Mouse (Mus musculus) neural tube, embryonic 14.5 days (tissue): ENCODE data around the gene Adh5. TPM values are rescaled to one million over a fixed set of nuclear protein-coding genes. Genes with fewer than 3 reads are reported as not detected.
A peak's percentile ranks its signal among the peaks of the same experiment; 100 is the strongest.
"Not testable (repeated sequence)": the region's sequence is repeated elsewhere in the genome, so short reads cannot be mapped to it uniquely, and the experiment has no call there.

Experiments used
- ATAC-seq: fragments of 200-750 bp; cut with Nextera tagmentation; 2 replicates; pipeline ENCODE4 v1.8.0; 2017; ENCODE audit warnings: low read depth, mild to moderate bottlenecking, moderate TSS enrichment, moderate library complexity
- H3K27ac ChIP-seq: fragments of 300-500 bp; sonication (generic); 2 replicates; pipeline ENCODE4 v1.5.1; 2014; ENCODE audit warnings: low read depth, mild to moderate bottlenecking, control low read depth, low read length, moderate library complexity, mixed read lengths
- H3K27me3 ChIP-seq: fragments of 300-500 bp; sonication (generic); 2 replicates; pipeline ENCODE4 v1.6.1; 2014; ENCODE audit warnings: low read length; ENCODE audit not compliant: control insufficient read depth, insufficient read depth
- H3K36me3 ChIP-seq: fragments of 300-500 bp; sonication (generic); 2 replicates; pipeline ENCODE4 v1.6.1; 2014; ENCODE audit warnings: low read length, mixed read lengths; ENCODE audit not compliant: control insufficient read depth, insufficient read depth
- H3K4me1 ChIP-seq: fragments of 300-500 bp; sonication (generic); 2 replicates; pipeline ENCODE4 v1.6.1; 2014; ENCODE audit warnings: low read length; ENCODE audit not compliant: control insufficient read depth, insufficient read depth
- H3K4me2 ChIP-seq: fragments of 300-500 bp; sonication (generic); 2 replicates; pipeline ENCODE4 v1.6.1; 2014; ENCODE audit warnings: mild to moderate bottlenecking, low read depth, low read length, control low read depth
- H3K4me3 ChIP-seq: fragments of 300-500 bp; sonication (generic); 2 replicates; pipeline ENCODE4 v1.5.1; 2014; ENCODE audit warnings: low read depth, low read length, control low read depth, mixed read lengths
- H3K9ac ChIP-seq: fragments of 300-500 bp; sonication (generic); replicated peaks from 2 replicates; pipeline ENCODE4 v1.6.1; 2014; ENCODE audit warnings: low read depth, mild to moderate bottlenecking, control low read depth, low read length, mixed read lengths
- H3K9me3 ChIP-seq: fragments of 300-500 bp; sonication (generic); 2 replicates; pipeline ENCODE4 v1.6.1; 2016; ENCODE audit warnings: low read length; ENCODE audit not compliant: control insufficient read depth
- WGBS: fragments of 180-500 bp; shearing (Covaris S2); extraction: QIAGEN DNeasy Blood & Tissue Kit; methylation state at CpG from one replicate; pipeline ENCODE4 v1.1.7; 2014; 5-methylcytosine and 5-hydroxymethylcytosine counted together
- polyA plus RNA-seq: library from polyadenylated mRNA; unstranded; fragments of >200 nt; fragmentation: Nextera tagmentation; extraction: Ambion mirVana; gene quantifications from 2 replicates; pipeline ENCODE4 v1.2.1, GENCODE M21; 2014

Gene Adh5
- polyA plus RNA-seq, 1 experiment from 2014 or later, result 204 TPM

- not testable (repeated sequence) for H3K27me3 ChIP-seq, H3K4me1 ChIP-seq, H3K4me3 ChIP-seq, H3K4me2 ChIP-seq, H3K9ac ChIP-seq, ATAC-seq, H3K27ac ChIP-seq, H3K9me3 ChIP-seq
- peaks cover 47% of the 10 kb centered on the region for H3K36me3 ChIP-seq
- 94% methylated on average over 1 of the region's 1 CpGs for WGBS
Measured at GRCm38 (mm10) chr3:138466656-138467055, 23.8 kb downstream of the Adh5 start.

GRCm38 (mm10) chr3:138471066-138471465, 28.2 kb downstream of the Adh5 start:
- H3K9ac ChIP-seq, result no peak overlapping the region
- no peaks in the 10 kb centered on the region for H3K4me1 ChIP-seq
- no peak overlapping the region for H3K27ac ChIP-seq
- WGBS, result 87% methylated on average over 3 of the region's 3 CpGs
- H3K4me2 ChIP-seq, result no peak overlapping the region
- H3K27me3 ChIP-seq, result no peaks in the 10 kb centered on the region
- peaks cover 26% of the 10 kb centered on the region for H3K36me3 ChIP-seq
- ATAC-seq, result no peak
- H3K4me3 ChIP-seq, result no peak overlapping the region
- H3K9me3 ChIP-seq, result no peaks in the 10 kb centered on the region

- no peak overlapping the region for H3K4me3 ChIP-seq
- no peaks in the 10 kb centered on the region for H3K9me3 ChIP-seq
- no peak overlapping the region for H3K9ac ChIP-seq
- no peaks in the 10 kb centered on the region for H3K27me3 ChIP-seq
- H3K36me3 ChIP-seq, result 0 out of 2 replicates have a peak, but pooled peaks cover 14% of the 10 kb centered on the region
- no peak overlapping the region for H3K27ac ChIP-seq
- H3K4me2 ChIP-seq, result no peak overlapping the region
- no peak for ATAC-seq
- WGBS, result 97% methylated on average over 8 of the region's 8 CpGs
- peaks cover 3% of the 10 kb centered on the region; the same call in 1 of the 2 replicates for H3K4me1 ChIP-seq
Measured at GRCm38 (mm10) chr3:138479489-138479888, 36.6 kb downstream of the Adh5 start.

- Histone ChIP-seq H3K4me3 (no peak overlapping the region), H3K4me1 (peaks cover 3% of the 10 kb centered on the region; the same call in 1 of the 2 replicates), H3K36me3 (0 out of 2 replicates have a peak, but pooled peaks cover 14% of the 10 kb centered on the region), H3K27ac (no peak overlapping the region), H3K9me3 (no peaks in the 10 kb centered on the region), H3K27me3 (no peaks in the 10 kb centered on the region), H3K9ac (no peak overlapping the region), H3K4me2 (no peak overlapping the region)
- 59% methylated on average over 14 of the region's 14 CpGs for WGBS
- no peak for ATAC-seq
Measured at GRCm38 (mm10) chr3:138481526-138482284, 38.8 kb downstream of the Adh5 start.

DNA sequence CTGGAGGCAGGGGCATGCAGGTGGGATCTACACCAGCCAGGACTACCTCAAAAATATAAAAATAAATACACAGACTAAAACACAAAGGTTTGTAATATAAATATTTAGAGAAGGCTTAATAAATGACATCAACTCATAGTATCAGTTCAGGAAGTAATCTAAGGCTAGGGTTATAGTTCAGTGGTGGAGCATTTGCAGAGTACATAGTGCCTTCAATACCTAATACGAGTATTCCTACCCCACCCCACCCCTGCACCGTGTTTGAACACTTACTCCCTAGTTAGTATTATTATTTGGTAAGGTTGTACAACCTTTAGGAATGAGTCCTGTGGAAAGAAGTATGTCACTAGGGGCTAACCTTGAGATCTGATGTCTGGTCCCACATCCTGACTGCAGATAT, 40.3 kb downstream of the Adh5 start:
- Histone ChIP-seq H3K4me3 (no peak overlapping the region), H3K27ac (no peak overlapping the region), H3K9me3 (no peaks in the 10 kb centered on the region), H3K36me3 (0 out of 2 replicates have a peak, but pooled peaks cover 14% of the 10 kb centered on the region), H3K27me3 (no peaks in the 10 kb centered on the region), H3K4me2 (no peak overlapping the region), H3K9ac (no peak overlapping the region), H3K4me1 (peaks cover 10% of the 10 kb centered on the region)
- ATAC-seq, result no peak
- 90% methylated on average over 2 of the region's 2 CpGs for WGBS

- H3K4me2 ChIP-seq, result peak overlapping the region; percentile 62
- H3K9me3 ChIP-seq, result no peaks in the 10 kb centered on the region
- no peaks in the 10 kb centered on the region for H3K27me3 ChIP-seq
- peak overlapping the region; percentile 76 for H3K27ac ChIP-seq
- H3K9ac ChIP-seq, result peak overlapping the region; percentile 84
- no peaks in the 10 kb centered on the region for H3K36me3 ChIP-seq
- peaks cover 9% of the 10 kb centered on the region; the same call in 1 of the 2 replicates for H3K4me1 ChIP-seq
- ATAC-seq, result peak; percentile 54
- WGBS, result under 1% methylated on average over 53 of the region's 61 CpGs
- peak overlapping the region; percentile 89 for H3K4me3 ChIP-seq
Measured at GRCm38 (mm10) chr3:138488584-138489326, 45.9 kb downstream of the Adh5 start.

DNA sequence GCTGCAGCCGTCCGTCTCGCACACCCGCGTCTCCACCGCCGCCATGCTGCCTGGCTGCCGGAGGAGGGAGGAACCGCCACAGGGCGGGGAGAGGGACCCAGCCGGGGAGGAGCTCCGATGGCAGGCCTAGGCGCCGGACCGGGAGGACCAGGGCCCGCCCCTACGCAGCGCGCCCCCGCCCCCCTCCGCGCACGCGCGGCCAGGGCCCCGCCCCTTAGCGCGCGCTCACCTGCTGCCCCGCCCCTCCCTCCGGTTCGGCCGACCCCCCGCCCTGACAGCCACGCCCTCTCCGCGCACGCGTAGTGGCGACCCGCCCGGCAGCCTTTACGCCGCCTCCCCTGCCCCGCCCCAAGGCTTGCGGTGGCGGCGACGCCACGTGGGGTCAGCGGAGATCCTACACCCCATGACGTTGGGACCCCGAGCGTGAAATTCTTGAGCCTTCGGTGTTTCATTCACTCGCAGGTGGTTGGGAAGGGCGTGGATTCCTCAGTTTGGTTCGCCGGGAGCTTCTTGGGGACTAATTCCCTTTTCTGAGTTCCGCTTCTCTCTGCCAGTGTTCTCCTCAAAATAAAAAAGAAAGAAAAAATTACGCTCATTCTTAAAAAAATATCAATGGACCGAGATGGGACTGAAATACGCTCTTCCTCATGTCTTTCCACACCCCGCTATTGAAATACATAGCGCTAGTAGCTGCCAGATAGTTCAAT, 46.6 kb downstream of the Adh5 start, which contains the start of gene Metap1:
Gene Metap1 (minus strand): TSS at position 189 of the 707 bp plus-strand sequence.
- under 1% methylated on average over 36 of the region's 65 CpGs for WGBS
- H3K36me3 ChIP-seq, result no peaks in the 10 kb centered on the region
- peaks cover 9% of the 10 kb centered on the region; the same call in 1 of the 2 replicates for H3K4me1 ChIP-seq
- H3K4me2 ChIP-seq, result peak within 1 kb of the TSS; percentile 62
- H3K27me3 ChIP-seq, result no peaks in the 10 kb centered on the region
- peak; percentile 98 for ATAC-seq
- peak within 1 kb of the TSS; percentile 89 for H3K4me3 ChIP-seq
- no peaks in the 10 kb centered on the region for H3K9me3 ChIP-seq
- H3K9ac ChIP-seq, result peak within 1 kb of the TSS; percentile 84
- H3K27ac ChIP-seq, result peak within 1 kb of the TSS; percentile 76

DNA sequence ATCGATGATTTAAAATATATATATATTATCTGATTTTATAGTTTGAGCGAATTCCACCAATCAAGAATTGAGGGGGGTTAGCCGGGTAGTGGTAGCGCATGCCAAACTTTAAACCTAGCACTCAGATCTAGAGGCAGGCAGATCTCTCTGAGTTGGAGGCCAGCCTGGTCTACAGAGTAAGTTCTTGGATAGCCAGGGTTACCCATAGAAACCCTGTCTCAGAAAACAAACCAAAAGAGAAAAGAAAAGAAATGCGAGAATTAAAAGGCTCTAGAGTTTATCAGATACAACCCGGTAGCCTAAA, 47.1 kb downstream of the Adh5 start:
- Histone ChIP-seq H3K36me3 (no peaks in the 10 kb centered on the region), H3K9me3 (no peaks in the 10 kb centered on the region), H3K27ac (no peak overlapping the region), H3K27me3 (no peaks in the 10 kb centered on the region), H3K4me2 (peak overlapping the region; percentile 48), H3K4me3 (peak overlapping the region; percentile 89), H3K9ac (no peak overlapping the region; the same call in 1 of the 2 replicates), H3K4me1 (peaks cover 9% of the 10 kb centered on the region; the same call in 1 of the 2 replicates)
- ATAC-seq, result peak; percentile 25
- WGBS, result 28% methylated on average over 6 of the region's 6 CpGs
